Mouse (Mus musculus) hindbrain, embryonic 11.5 days (tissue): Measurements from ENCODE around the gene C2cd4d. TPM values are rescaled to one million over a fixed set of nuclear protein-coding genes. Genes with fewer than 3 reads are reported as not detected.
A peak's percentile ranks its signal among the peaks of the same experiment; 100 is the strongest.

Experiments used
- ATAC-seq: fragments of 200-750 bp; cut with Nextera tagmentation; 2 replicates; pipeline ENCODE4 v1.8.0; 2017; ENCODE audit warnings: mild to moderate bottlenecking, moderate TSS enrichment, moderate library complexity; ENCODE audit not compliant: low FRiP score
- DNase-seq: peaks from one replicate; pipeline ENCODE4 v3.0.0-alpha.2; 2015; ENCODE audit warnings: low spot score
- H3K27ac ChIP-seq: fragments of 300-500 bp; sonication (generic); 2 replicates; pipeline ENCODE4 v1.5.1; 2014; ENCODE audit warnings: mild to moderate bottlenecking, low read depth, low read length
- H3K27me3 ChIP-seq: fragments of 300-500 bp; sonication (generic); 2 replicates; pipeline ENCODE4 v1.6.1; 2014; ENCODE audit warnings: mild to moderate bottlenecking, low read length, moderate library complexity, mixed read lengths; ENCODE audit not compliant: control insufficient read depth, insufficient read depth
- H3K36me3 ChIP-seq: fragments of 300-500 bp; sonication (generic); 2 replicates; pipeline ENCODE4 v1.6.1; 2014; ENCODE audit warnings: mild to moderate bottlenecking, low read length, moderate library complexity, mixed read lengths; ENCODE audit not compliant: control insufficient read depth, insufficient read depth
- H3K4me1 ChIP-seq: fragments of 300-500 bp; sonication (generic); replicated peaks from 2 replicates; pipeline ENCODE4 v1.6.1; 2014; ENCODE audit warnings: low read length, mixed read lengths; ENCODE audit not compliant: control insufficient read depth, insufficient read depth
- H3K4me2 ChIP-seq: fragments of 300-500 bp; sonication (generic); replicated peaks from 2 replicates; pipeline ENCODE4 v1.6.1; 2014; ENCODE audit warnings: mild to moderate bottlenecking, low read depth, low read length
- H3K4me3 ChIP-seq: fragments of 300-500 bp; sonication (generic); 2 replicates; pipeline ENCODE4 v1.5.1; 2014; ENCODE audit warnings: low read depth, low read length
- H3K9ac ChIP-seq: fragments of 300-500 bp; sonication (generic); 2 replicates; pipeline ENCODE4 v1.6.1; 2014; ENCODE audit warnings: low read depth, low read length
- H3K9me3 ChIP-seq: fragments of 300-500 bp; sonication (generic); 2 replicates; pipeline ENCODE4 v1.6.1; 2016; ENCODE audit warnings: low read length; ENCODE audit not compliant: control insufficient read depth
- WGBS: fragments of 180-500 bp; shearing (Covaris S2); extraction: QIAGEN DNeasy Blood & Tissue Kit; methylation state at CpG from one replicate; pipeline ENCODE4 v1.1.7; 2014; 5-methylcytosine and 5-hydroxymethylcytosine counted together
- polyA plus RNA-seq: library from polyadenylated mRNA; unstranded; fragments of >200 nt; fragmentation: Nextera tagmentation; extraction: Ambion mirVana; gene quantifications from 2 replicates; pipeline ENCODE4 v1.2.1, GENCODE M21; 2014

C2cd4d gene
- polyA plus RNA-seq, 1 experiment from 2014 or later, result 2.1 TPM

- Histone ChIP-seq H3K9ac (no peak overlapping the region), H3K27ac (no peak overlapping the region), H3K27me3 (no peaks in the 10 kb centered on the region; the same call in 1 of the 2 replicates), H3K4me3 (no peak overlapping the region), H3K9me3 (no peaks in the 10 kb centered on the region), H3K4me2 (no peak overlapping the region), H3K36me3 (no peaks in the 10 kb centered on the region), H3K4me1 (peaks cover 2% of the 10 kb centered on the region; the same call in 1 of the 2 replicates)
- WGBS, result 76% methylated on average over 4 of the region's 4 CpGs
- no peak for ATAC-seq
- DNase-seq, result no peak
These were observed 43.3 kb downstream of the C2cd4d start for GRCm38 (mm10) chr3:94405561-94405960.

GRCm38 (mm10) chr3:94412530-94412929 lies 50.3 kb downstream of the C2cd4d start:
- DNase-seq (no peak), ATAC-seq (peak; percentile 68)
- peak overlapping the region; percentile 52; the same call in 1 of the 2 replicates for H3K27ac ChIP-seq
- 0 out of 2 replicates have a peak, but pooled peaks cover 3% of the 10 kb centered on the region for H3K4me1 ChIP-seq
- WGBS, result 8% methylated on average over 22 of the region's 25 CpGs
- H3K27me3 ChIP-seq, result no peaks in the 10 kb centered on the region
- peak overlapping the region; percentile 62 for H3K9ac ChIP-seq
- no peaks in the 10 kb centered on the region for H3K36me3 ChIP-seq
- H3K4me2 ChIP-seq, result peak overlapping the region; percentile 90
- peak overlapping the region; percentile 49 for H3K4me3 ChIP-seq
- no peaks in the 10 kb centered on the region for H3K9me3 ChIP-seq

GRCm38 (mm10) chr3:94413031-94413679 lies 50.9 kb downstream of the C2cd4d start, which contains the start of gene Tdrkh:
TSS of gene Tdrkh (plus strand) at chr3:94413273.
- DNase-seq (peak; percentile 96), ATAC-seq (peak; percentile 98)
- Histone ChIP-seq H3K27ac (peak within 1 kb of the TSS; percentile 52; the same call in 1 of the 2 replicates), H3K4me3 (peak within 1 kb of the TSS; percentile 49), H3K9me3 (no peaks in the 10 kb centered on the region), H3K4me2 (peak within 1 kb of the TSS; percentile 90), H3K4me1 (0 out of 2 replicates have a peak, but pooled peaks cover 3% of the 10 kb centered on the region), H3K9ac (peak within 1 kb of the TSS; percentile 62), H3K36me3 (no peaks in the 10 kb centered on the region), H3K27me3 (no peaks in the 10 kb centered on the region)
- 9% methylated on average over 52 of the region's 52 CpGs for WGBS

Other genes starting within 250 kb of the C2cd4d start
- gene Gm10696, start 184.2 kb upstream of the C2cd4d start, polyA plus RNA-seq, result not detected in 2 replicates
- gene Gm5286, start 165.7 kb upstream of the C2cd4d start, polyA plus RNA-seq, result not detected in 2 replicates
- not detected in 2 replicates for gene Gm4778, start 98.4 kb upstream of the C2cd4d start, polyA plus RNA-seq
- gene Them4, start 52.3 kb upstream of the C2cd4d start, polyA plus RNA-seq, result 13.4 and 14.0 TPM in 2 replicates
- 0.11 TPM in 1 of 2 replicates, not detected in the other for gene Them5, start 20.3 kb upstream of the C2cd4d start, polyA plus RNA-seq
- 0.08 and 0.21 TPM in 2 replicates for gene Rorc, start 10.4 kb downstream of the C2cd4d start, polyA plus RNA-seq
- gene Lingo4, start 36.1 kb downstream of the C2cd4d start, polyA plus RNA-seq, result 0.22 and 0.32 TPM in 2 replicates
- 51.5 and 58.7 TPM in 2 replicates for gene Tdrkh, start 50.8 kb downstream of the C2cd4d start, polyA plus RNA-seq
- gene Mrpl9, start 80.9 kb downstream of the C2cd4d start, polyA plus RNA-seq, result 70.5 and 72.1 TPM in 2 replicates
- 0.18 and 0.56 TPM in 2 replicates for gene Oaz3, start 81.5 kb downstream of the C2cd4d start, polyA plus RNA-seq
- gene Celf3, start 115.9 kb downstream of the C2cd4d start, polyA plus RNA-seq, result 164 and 210 TPM in 2 replicates
- 15.5 and 19.7 TPM in 2 replicates for gene Riiad1, start 117.9 kb downstream of the C2cd4d start, polyA plus RNA-seq
- 40.6 and 42.4 TPM in 2 replicates for gene Snx27, start 220.3 kb downstream of the C2cd4d start, polyA plus RNA-seq